Mouse (Mus musculus) heart, postnatal 14 days (tissue): ENCODE measurements around the gene Gna13. TPM values are rescaled to one million over a fixed set of nuclear protein-coding genes. Genes with fewer than 3 reads are reported as not detected.

Source experiments
- DNase-seq, 2 experiments: peaks; one replicate each; pipeline ENCODE4 v3.0.0; 2021 to 2022
- intact Hi-C: fragments of 180-260 bp; cut with DNase I; formaldehyde crosslinking; loops from one replicate; pipeline ENCODE4 v1.15.1; 2025
- total RNA-seq, 2 experiments: library from RNA; stranded (reverse); gene quantifications; 2 replicates each; pipeline ENCODE4 v1.2.3; 2021

Gene Gna13
- total RNA-seq, 2 experiments from 2014 or later: 37.6 to 38.4 TPM

- peak in 1 of 2 experiments; percentile 41 for DNase-seq
- intact Hi-C loops: loop anchor here (1.0 to 5.0 kb wide), 3 partner anchors 112 to 415 kb away; no protein-coding TSS in a partner anchor
Observed at GRCm38 (mm10) chr11:109445438-109446035, 82.9 kb downstream of the Gna13 start.

Other genes with a start within 250 kb of the Gna13 start
- not detected for gene E030025P04Rik, start 218.5 kb upstream of the Gna13 start, total RNA-seq
- gene Rgs9, start 64.7 kb upstream of the Gna13 start, total RNA-seq: under 1 TPM; 0.39 to 0.41 TPM
- not detected for gene 9930022D16Rik, start 51.1 kb downstream of the Gna13 start, total RNA-seq
- 10 to 100 TPM; 42.5 to 46.1 TPM for gene Amz2, start 63.1 kb downstream of the Gna13 start, total RNA-seq
- gene Arsg, start 110.5 kb downstream of the Gna13 start, total RNA-seq: 1 to 10 TPM; 2.7 to 2.8 TPM
- gene Slc16a6, start 110.8 kb downstream of the Gna13 start, total RNA-seq: 1 to 10 TPM; 7.3 to 7.7 TPM
- gene Wipi1, start 249.1 kb downstream of the Gna13 start, total RNA-seq: 100 to 1,000 TPM in 1 of 2 experiments, 10 to 100 TPM in 1; 98.4 to 101 TPM